Mouse (Mus musculus): ENCODE measurements at regions not wholly inside any gene's neighbourhood (a gene's known extent, or its start where the extent isn't known, plus 50 kb on each side); places are given as distances from the start of the nearest gene placed in this dataset.
A peak's percentile ranks its signal among the peaks of the same experiment; 100 is the strongest.
"Not testable (repeated sequence)": the region's sequence is repeated elsewhere in the genome, so short reads cannot be mapped to it uniquely, and the experiment has no call there.

- DNase-seq (ENCODE audit: low read depth, low spot score) = not testable (repeated sequence)
Measured at GRCm38 (mm10) chr16:61056175-61056574, 450.8 kb upstream of the Epha6 start.

- DNase-seq (ENCODE audit: low read depth, low spot score) = peak; percentile 2
Measured at GRCm38 (mm10) chr16:61041140-61041586, 435.8 kb upstream of the Epha6 start.

Data from mesoderm, embryonic 11.5 days (tissue).